Mouse (Mus musculus) kidney, postnatal 10 days (tissue): ENCODE results near the gene Ncapg2.

Experiments used
- DNase-seq: peaks from one replicate; pipeline ENCODE4 v3.0.0; 2021; ENCODE audit warnings: mixed read lengths

Gene Ncapg2

GRCm38 (mm10) chr12:116449536-116449935 is 44.3 kb downstream of the Ncapg2 start:
- DNase-seq = peak; percentile 38

- no peak for DNase-seq
Measured at GRCm38 (mm10) chr12:116460379-116461065, 55.3 kb downstream of the Ncapg2 start.

- no peak for DNase-seq
Measured at GRCm38 (mm10) chr12:116467030-116467429, 61.8 kb downstream of the Ncapg2 start.

GRCm38 (mm10) chr12:116468348-116468747 is 63.1 kb downstream of the Ncapg2 start:
- DNase-seq = no peak

GRCm38 (mm10) chr12:116469096-116469495 is 63.9 kb downstream of the Ncapg2 start:
- no peak for DNase-seq

GRCm38 (mm10) chr12:116473264-116473663 is 68.1 kb downstream of the Ncapg2 start:
- DNase-seq = no peak

- no peak for DNase-seq
Measured at GRCm38 (mm10) chr12:116473761-116474160, 68.6 kb downstream of the Ncapg2 start.

- DNase-seq = no peak
Measured at GRCm38 (mm10) chr12:116474676-116475075, 69.5 kb downstream of the Ncapg2 start.

DNA sequence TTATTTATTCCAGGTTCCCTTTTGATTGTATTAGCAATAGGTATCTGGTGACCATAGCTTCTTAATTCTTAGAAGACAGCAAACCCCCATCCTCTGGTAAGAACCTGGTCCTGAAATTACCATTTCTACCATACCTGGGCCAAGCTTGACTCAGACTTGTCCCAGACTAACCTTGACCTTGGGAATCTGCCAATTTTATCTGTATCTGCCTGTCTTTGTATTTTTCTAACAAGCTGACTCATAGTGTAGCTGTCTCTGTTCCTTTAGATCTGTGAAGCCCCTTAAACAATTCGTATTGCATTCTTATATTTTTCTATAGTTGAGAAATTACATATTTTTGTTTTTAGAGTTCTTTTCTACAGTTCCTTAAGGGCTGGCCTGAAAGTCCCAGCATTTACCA is 73.6 kb downstream of the Ncapg2 start:
- no peak for DNase-seq

- DNase-seq = no peak
Measured at GRCm38 (mm10) chr12:116481921-116482320, 76.7 kb downstream of the Ncapg2 start.

DNA sequence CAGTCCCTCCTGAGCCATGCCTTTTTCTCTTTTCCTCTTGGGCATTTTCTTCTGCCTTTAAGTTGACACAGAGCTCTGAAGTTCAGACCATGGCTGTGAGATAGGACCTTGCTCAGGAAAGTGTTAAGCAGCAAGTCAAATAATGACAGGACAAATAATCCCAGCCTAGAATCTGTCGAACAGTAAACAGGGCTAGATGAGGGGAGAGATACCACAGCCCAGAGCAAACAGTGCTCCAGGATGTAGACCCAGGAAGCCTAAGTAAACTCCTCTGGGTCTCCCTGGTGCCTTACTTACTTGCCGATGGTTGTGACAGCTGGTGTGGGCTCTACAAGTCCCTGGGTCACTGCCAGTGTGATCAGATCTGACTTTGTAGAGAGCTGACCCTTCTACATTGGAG is 78.4 kb downstream of the Ncapg2 start:
- DNase-seq = no peak

DNA sequence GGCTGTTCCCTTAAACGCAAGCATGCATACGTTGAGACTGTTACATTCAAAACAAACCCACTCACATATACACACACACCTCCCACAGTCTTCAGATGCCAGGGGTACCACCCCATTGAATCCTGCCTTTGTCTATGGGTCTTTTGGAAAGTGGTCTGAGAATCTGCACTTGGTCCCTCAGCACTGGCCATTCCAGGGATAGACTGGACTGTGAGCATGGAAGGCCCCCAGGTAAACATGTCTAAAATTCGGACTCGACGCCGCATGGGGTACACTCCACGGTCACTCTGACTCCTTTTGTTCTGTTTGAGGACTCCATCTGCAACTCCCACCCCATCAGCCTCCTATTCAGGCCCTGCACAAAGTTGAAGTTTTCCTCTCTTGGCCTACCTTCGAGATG is 79.8 kb downstream of the Ncapg2 start:
- no peak for DNase-seq

DNA sequence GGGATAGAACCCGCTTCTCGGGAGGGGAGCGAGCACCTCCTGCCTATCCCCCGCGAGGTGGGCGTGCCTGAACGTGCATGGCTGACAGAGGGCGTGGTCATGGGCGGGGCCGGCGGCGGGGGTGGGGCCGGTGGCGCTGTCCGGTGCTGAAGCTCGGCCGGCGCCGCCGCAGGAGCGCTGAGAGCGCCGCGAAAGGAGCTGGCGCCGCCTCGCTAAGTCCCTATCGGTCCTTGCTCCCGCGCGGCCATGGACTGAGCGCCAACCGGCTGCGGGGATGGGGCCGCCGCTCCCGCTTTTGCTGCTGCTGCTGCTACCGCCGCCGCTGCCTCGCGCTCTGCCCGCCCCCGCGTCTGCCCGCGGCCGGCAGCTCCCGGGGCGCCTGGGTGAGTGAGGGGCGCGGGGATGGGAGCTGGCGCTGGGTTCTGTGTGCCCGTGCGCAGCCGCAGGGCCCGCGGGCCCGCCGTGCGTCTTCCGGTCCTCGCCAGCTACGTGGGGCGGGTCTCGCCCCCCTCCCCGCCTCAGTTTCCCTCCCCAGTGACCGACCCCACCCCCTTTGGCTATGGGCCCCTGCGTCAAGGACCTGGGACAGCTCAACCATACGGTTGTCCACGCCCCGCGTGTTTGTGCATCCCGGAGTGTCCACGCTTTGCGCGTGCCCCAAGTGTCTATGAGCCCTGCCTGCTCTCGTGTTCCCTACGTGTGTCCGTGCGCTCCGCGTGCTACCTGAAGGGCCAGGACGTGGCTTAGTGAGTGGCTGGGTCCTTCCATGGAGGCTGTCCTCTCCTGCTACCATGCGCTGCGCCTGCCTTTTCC is 80.6 kb downstream of the Ncapg2 start, which contains the start of gene Ptprn2:
Gene Ptprn2, plus strand, starts transcription at position 130 of the 813 bp plus-strand sequence.
- peak; percentile 87 for DNase-seq

DNA sequence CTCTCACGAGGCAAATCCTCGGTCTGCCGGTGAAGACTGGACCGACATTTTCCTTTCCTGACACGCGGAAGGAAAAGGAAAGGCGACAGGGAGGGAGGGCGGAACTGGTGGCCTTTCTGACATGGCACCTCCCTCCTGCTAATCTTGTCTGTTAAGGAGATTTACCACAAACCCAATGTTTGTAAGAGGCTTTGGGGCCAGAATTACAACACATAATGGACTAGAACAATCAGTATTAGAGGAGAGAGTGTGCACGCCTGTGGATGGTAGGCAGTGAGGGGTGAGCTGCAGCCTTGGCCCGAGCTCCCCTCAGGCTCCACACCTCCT is 81.2 kb downstream of the Ncapg2 start:
- no peak for DNase-seq

DNA sequence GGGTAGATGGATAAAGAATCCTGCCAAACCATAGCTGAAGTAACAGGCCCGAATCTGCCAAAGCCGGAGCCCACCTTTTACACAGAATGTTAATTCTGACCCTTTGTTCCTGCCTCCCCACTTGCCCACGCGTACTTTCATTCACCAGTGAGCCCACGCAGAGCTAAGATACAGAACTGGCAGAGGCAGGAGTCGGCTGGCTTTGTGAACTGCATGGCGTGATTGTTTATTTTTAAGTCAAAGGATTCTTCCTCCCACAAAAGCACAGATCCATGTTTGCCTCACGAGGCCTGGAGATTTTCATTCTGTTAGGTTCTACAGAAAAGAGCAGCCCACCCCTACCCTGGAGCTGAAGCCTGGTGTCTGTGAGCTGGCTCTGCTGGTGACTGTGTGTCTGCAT is 83.6 kb downstream of the Ncapg2 start:
- no peak for DNase-seq

DNA sequence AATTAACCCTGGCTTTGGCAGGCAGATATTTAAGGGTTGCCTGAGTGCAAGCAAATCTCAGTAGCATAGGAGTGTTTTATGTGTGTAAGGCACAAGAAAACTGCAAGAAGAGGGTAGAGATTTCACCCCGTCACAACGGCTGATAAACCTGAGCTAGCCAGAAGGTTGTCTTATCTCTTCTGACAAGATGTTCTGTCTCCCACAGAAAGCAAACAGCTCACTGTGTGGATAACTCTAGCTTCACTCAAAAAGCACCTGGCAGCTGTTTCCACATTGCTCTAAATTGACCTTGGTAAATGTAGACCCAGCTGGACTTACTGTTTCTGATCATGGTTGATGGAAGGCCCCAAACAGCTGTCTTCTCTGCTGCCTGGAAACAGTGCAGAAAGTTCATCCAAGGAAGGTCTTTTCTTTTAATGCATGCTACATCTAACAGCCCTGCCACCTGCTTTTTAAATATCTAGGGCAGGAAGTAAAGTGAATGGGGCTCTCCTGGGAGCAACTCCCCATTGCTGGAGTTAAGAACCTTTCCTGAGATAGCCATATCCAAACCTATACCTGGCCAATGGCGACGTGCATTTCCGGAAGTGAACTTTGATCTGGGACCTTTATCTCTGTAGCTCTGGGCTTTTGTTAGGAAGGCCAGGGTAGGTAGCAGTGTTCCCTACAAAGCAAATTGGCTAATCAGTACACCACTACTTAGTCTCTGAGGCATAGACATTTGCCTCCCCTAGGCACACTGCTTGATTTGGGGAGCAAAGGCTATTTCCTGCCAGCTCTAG is 85.6 kb downstream of the Ncapg2 start:
- no peak for DNase-seq

GRCm38 (mm10) chr12:116498666-116499065 is 93.5 kb downstream of the Ncapg2 start:
- no peak for DNase-seq

DNA sequence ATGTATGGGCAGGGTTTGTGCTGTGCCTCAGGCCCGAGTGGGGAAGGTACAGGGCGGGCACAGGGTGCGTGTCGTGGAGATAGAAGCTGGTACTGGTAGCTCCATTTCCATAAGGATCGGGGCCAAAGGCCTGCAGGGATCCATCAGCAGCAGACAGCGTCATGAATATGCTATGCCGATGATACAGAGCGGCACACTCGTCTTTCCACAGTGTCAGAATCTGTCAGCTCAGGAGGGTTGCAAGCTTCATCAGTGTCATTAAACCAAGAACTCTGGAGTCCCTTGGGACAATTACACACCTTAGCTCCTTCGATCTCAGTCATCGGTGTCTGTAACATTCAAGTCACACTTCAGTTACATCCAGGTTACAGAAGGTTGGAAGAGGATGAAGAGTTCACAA is 95.5 kb downstream of the Ncapg2 start:
- DNase-seq = no peak

DNA sequence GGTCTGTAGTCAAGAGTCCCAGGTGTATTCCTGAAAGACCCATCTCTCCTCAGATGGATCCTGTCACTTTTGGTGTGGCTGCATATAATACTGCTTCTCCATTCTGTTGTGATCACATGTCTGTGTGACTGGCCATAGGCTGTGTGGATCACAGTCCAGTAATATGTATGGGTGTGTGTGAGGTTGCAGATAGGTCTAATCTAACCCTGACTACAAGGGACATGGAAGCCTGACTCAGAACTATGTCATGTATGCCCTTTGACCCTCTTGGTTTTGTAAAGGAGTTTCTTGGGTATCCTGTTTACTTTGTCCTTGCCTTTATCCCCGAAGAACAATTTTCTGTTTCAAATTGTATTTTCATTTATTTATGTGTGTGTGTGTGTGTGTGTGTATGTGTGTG is 107.3 kb downstream of the Ncapg2 start:
- no peak for DNase-seq
